Mouse (Mus musculus): Measurements from ENCODE around the gene Cplx2. TPM values are rescaled to one million over a fixed set of nuclear protein-coding genes. Genes with fewer than 3 reads are reported as not detected.
A peak's percentile ranks its signal among the peaks of the same experiment; 100 is the strongest.

Gene Cplx2
- total RNA-seq, 2 experiments from 2014 or later: 1,009 to 1,066 TPM

GRCm38 (mm10) chr13:54337058-54337457 lies 34.1 kb upstream of the Cplx2 start:
- DNase-seq (ENCODE audit: low spot score in 2 of 2): peak in 1 of 2 experiments; percentile 38
- H3K27ac ChIP-seq: peak overlapping the region; percentile 55; the same call in 1 of the 2 replicates
- no peak overlapping the region for H3K4me3 ChIP-seq
- no peak for TF ChIP-seq CTCF (conservative IDR thresholded peaks at IDR 0.05)

GRCm38 (mm10) chr13:54337541-54337940 lies 33.6 kb upstream of the Cplx2 start:
- Histone ChIP-seq H3K27ac (peak overlapping the region; percentile 55; the same call in 1 of the 2 replicates), H3K4me3 (no peak overlapping the region)
- 0 out of 2 replicates have a peak, but pooled peaks have one; percentile 24 for TF ChIP-seq CTCF (conservative IDR thresholded peaks at IDR 0.05)
- no peak for DNase-seq (ENCODE audit: low spot score in 2 of 2)

GRCm38 (mm10) chr13:54338815-54339214 lies 32.3 kb upstream of the Cplx2 start:
- Histone ChIP-seq H3K27ac (no peak overlapping the region), H3K4me3 (no peak overlapping the region)
- peak; percentile 65 for TF ChIP-seq CTCF (conservative IDR thresholded peaks at IDR 0.05)
- DNase-seq (ENCODE audit: low spot score in 2 of 2): no peak

GRCm38 (mm10) chr13:54345885-54346647 lies 25.1 kb upstream of the Cplx2 start:
- TF ChIP-seq CTCF (conservative IDR thresholded peaks at IDR 0.05): no peak
- Histone ChIP-seq H3K4me3 (no peak overlapping the region), H3K27ac (peak overlapping the region; percentile 75)
- no peak for DNase-seq (ENCODE audit: low spot score in 2 of 2)

- DNase-seq (ENCODE audit: low spot score in 2 of 2): no peak
- Histone ChIP-seq H3K4me3 (no peak overlapping the region), H3K27ac (peak overlapping the region; percentile 28; the same call in 1 of the 2 replicates)
- no peak for TF ChIP-seq CTCF (conservative IDR thresholded peaks at IDR 0.05)
Measured at GRCm38 (mm10) chr13:54348011-54348410, 23.1 kb upstream of the Cplx2 start.

GRCm38 (mm10) chr13:54349126-54349759 lies 21.9 kb upstream of the Cplx2 start:
- Histone ChIP-seq H3K27ac (peak overlapping the region; percentile 21; the same call in 1 of the 2 replicates), H3K4me3 (no peak overlapping the region)
- TF ChIP-seq CTCF (conservative IDR thresholded peaks at IDR 0.05): no peak
- DNase-seq (ENCODE audit: low spot score in 2 of 2): no peak

GRCm38 (mm10) chr13:54357420-54357819 lies 13.7 kb upstream of the Cplx2 start:
- DNase-seq (ENCODE audit: low spot score in 2 of 2): no peak

GRCm38 (mm10) chr13:54359181-54359580 lies 12.0 kb upstream of the Cplx2 start:
- no peak for TF ChIP-seq CTCF (conservative IDR thresholded peaks at IDR 0.05)
- Histone ChIP-seq H3K27ac (peak overlapping the region; percentile 68), H3K4me3 (no peak overlapping the region)
- no peak for DNase-seq (ENCODE audit: low spot score in 2 of 2)

More at GRCm38 (mm10) chr13:54357420-54357819, 13.7 kb upstream of the Cplx2 start:
- no peak for TF ChIP-seq CTCF (conservative IDR thresholded peaks at IDR 0.05)
- Histone ChIP-seq H3K4me3 (no peak overlapping the region), H3K27ac (peak overlapping the region; percentile 68)

- peak; percentile 64 to 82 for DNase-seq (ENCODE audit: low spot score in 2 of 2)
- Histone ChIP-seq H3K4me3 (no peak overlapping the region), H3K27ac (peak overlapping the region; percentile 88)
- no peak for TF ChIP-seq CTCF (conservative IDR thresholded peaks at IDR 0.05)
Measured at GRCm38 (mm10) chr13:54364686-54365085, 6.5 kb upstream of the Cplx2 start.

GRCm38 (mm10) chr13:54367758-54368157 lies 3.4 kb upstream of the Cplx2 start:
- no peak for DNase-seq (ENCODE audit: low spot score in 2 of 2)
- Histone ChIP-seq H3K4me3 (no peak overlapping the region), H3K27ac (peak overlapping the region; percentile 88)
- TF ChIP-seq CTCF (conservative IDR thresholded peaks at IDR 0.05): peak; percentile 62

- no peak for DNase-seq (ENCODE audit: low spot score in 2 of 2)
- Histone ChIP-seq H3K4me3 (no peak overlapping the region), H3K27ac (peak overlapping the region; percentile 88)
- no peak for TF ChIP-seq CTCF (conservative IDR thresholded peaks at IDR 0.05)
Measured at GRCm38 (mm10) chr13:54368181-54368580, 3.0 kb upstream of the Cplx2 start.

- DNase-seq (ENCODE audit: low spot score in 2 of 2): peak in 1 of 2 experiments; percentile 63
- peak; percentile 59 for TF ChIP-seq CTCF (conservative IDR thresholded peaks at IDR 0.05)
Measured at GRCm38 (mm10) chr13:54371387-54372330, 510 bp downstream of the Cplx2 start.

More at GRCm38 (mm10) chr13:54371387-54372330, 510 bp downstream of the Cplx2 start:
- H3K4me3 ChIP-seq: peak overlapping the region; percentile 52
- H3K27ac ChIP-seq: peak overlapping the region; percentile 98
